Mouse (Mus musculus) liver, embryonic 16.5 days (tissue): ENCODE measurements at regions not wholly inside any gene's neighbourhood (a gene's known extent, or its start where the extent isn't known, plus 50 kb on each side); places are given as distances from the start of the nearest gene placed in this dataset.

Source experiments
- ATAC-seq: fragments of 200-750 bp; cut with Nextera tagmentation; 2 replicates; pipeline ENCODE4 v1.8.0; 2017; ENCODE audit warnings: low read depth, mild to moderate bottlenecking, moderate number of reproducible peaks, moderate library complexity
- H3K27ac ChIP-seq: fragments of 300-500 bp; sonication (generic); 2 replicates; pipeline ENCODE4 v1.5.1; 2014; ENCODE audit warnings: mild to moderate bottlenecking, low read length
- H3K27me3 ChIP-seq: fragments of 300-500 bp; sonication (generic); 2 replicates; pipeline ENCODE4 v1.6.1; 2014; ENCODE audit warnings: low read depth, low read length, mixed read lengths; ENCODE audit not compliant: control insufficient read depth, insufficient read depth
- H3K36me3 ChIP-seq: fragments of 300-500 bp; sonication (generic); 2 replicates; pipeline ENCODE4 v1.6.1; 2014; ENCODE audit warnings: mild to moderate bottlenecking; ENCODE audit not compliant: control insufficient read depth, insufficient read depth
- H3K4me1 ChIP-seq: fragments of 300-500 bp; sonication (generic); 2 replicates; pipeline ENCODE4 v1.6.1; 2014; ENCODE audit warnings: low read depth, low read length, mixed read lengths; ENCODE audit not compliant: control insufficient read depth
- H3K4me2 ChIP-seq: fragments of 300-500 bp; sonication (generic); 2 replicates; pipeline ENCODE4 v1.6.1; 2014; ENCODE audit warnings: low read depth, low read length, mixed read lengths
- H3K4me3 ChIP-seq: fragments of 300-500 bp; sonication (generic); 2 replicates; pipeline ENCODE4 v1.5.1; 2014; ENCODE audit warnings: low read depth, mild to moderate bottlenecking, low read length
- H3K9ac ChIP-seq: fragments of 300-500 bp; sonication (generic); 2 replicates; pipeline ENCODE4 v1.6.1; 2014; ENCODE audit warnings: low read depth, low read length
- H3K9me3 ChIP-seq: fragments of 300-500 bp; sonication (generic); replicated peaks from 2 replicates; pipeline ENCODE4 v1.6.1; 2016; ENCODE audit warnings: low read length; ENCODE audit not compliant: control insufficient read depth
- WGBS: fragments of 180-500 bp; shearing (Covaris S2); extraction: QIAGEN DNeasy Blood & Tissue Kit; methylation state at CpG from one replicate; pipeline ENCODE4 v1.1.7; 2014; ENCODE audit not compliant: insufficient replicate concordance; 5-methylcytosine and 5-hydroxymethylcytosine counted together

GRCm38 (mm10) chr2:51001548-51001947 is 147.4 kb downstream of the Rnd3 start:
- no peaks in the 10 kb centered on the region for H3K4me1 ChIP-seq
- WGBS, result 40% methylated on average over 5 of the region's 5 CpGs
- ATAC-seq, result no peak

GRCm38 (mm10) chr2:50983883-50984410 is 165.0 kb downstream of the Rnd3 start:
- Histone ChIP-seq H3K4me2 (no peak overlapping the region), H3K36me3 (no peaks in the 10 kb centered on the region), H3K4me1 (no peaks in the 10 kb centered on the region), H3K27ac (no peak overlapping the region), H3K9ac (no peak overlapping the region), H3K27me3 (no peaks in the 10 kb centered on the region), H3K9me3 (no peaks in the 10 kb centered on the region), H3K4me3 (no peak overlapping the region)
- WGBS, result 56% methylated on average over 2 of the region's 2 CpGs
- ATAC-seq, result no peak

More at GRCm38 (mm10) chr2:51001548-51001947, 147.4 kb downstream of the Rnd3 start:
- Histone ChIP-seq H3K9me3 (no peaks in the 10 kb centered on the region), H3K9ac (no peak overlapping the region), H3K27me3 (no peaks in the 10 kb centered on the region), H3K36me3 (no peaks in the 10 kb centered on the region), H3K27ac (no peak overlapping the region), H3K4me3 (no peak overlapping the region), H3K4me2 (no peak overlapping the region)

- H3K36me3 ChIP-seq, result no peaks in the 10 kb centered on the region
- no peak for ATAC-seq
- no peaks in the 10 kb centered on the region for H3K4me1 ChIP-seq
- H3K27ac ChIP-seq, result no peak overlapping the region
- H3K27me3 ChIP-seq, result no peaks in the 10 kb centered on the region
- no peaks in the 10 kb centered on the region for H3K9me3 ChIP-seq
- 58% methylated on average over 5 of the region's 5 CpGs for WGBS
- no peak overlapping the region for H3K9ac ChIP-seq
- no peak overlapping the region for H3K4me2 ChIP-seq
- no peak overlapping the region for H3K4me3 ChIP-seq
These were observed 166.3 kb downstream of the Rnd3 start for GRCm38 (mm10) chr2:50982571-50982970.

GRCm38 (mm10) chr2:50978356-50978755 is 170.6 kb downstream of the Rnd3 start:
- WGBS, result 30% methylated on average over 1 of the region's 1 CpGs
- ATAC-seq, result no peak
- H3K4me3 ChIP-seq, result no peak overlapping the region

GRCm38 (mm10) chr2:50971131-50971825 is 177.6 kb downstream of the Rnd3 start:
- no peaks in the 10 kb centered on the region for H3K9me3 ChIP-seq
- ATAC-seq, result no peak
- no peak overlapping the region for H3K4me3 ChIP-seq
- H3K4me1 ChIP-seq, result no peaks in the 10 kb centered on the region
- no peaks in the 10 kb centered on the region for H3K36me3 ChIP-seq
- H3K4me2 ChIP-seq, result no peak overlapping the region
- H3K27me3 ChIP-seq, result no peaks in the 10 kb centered on the region
- 31% methylated on average over 14 of the region's 14 CpGs for WGBS
- no peak overlapping the region for H3K9ac ChIP-seq
- no peak overlapping the region for H3K27ac ChIP-seq

More at GRCm38 (mm10) chr2:50978356-50978755, 170.6 kb downstream of the Rnd3 start:
- Histone ChIP-seq H3K4me2 (no peak overlapping the region), H3K9me3 (no peaks in the 10 kb centered on the region), H3K27me3 (no peaks in the 10 kb centered on the region), H3K36me3 (no peaks in the 10 kb centered on the region), H3K27ac (no peak overlapping the region), H3K9ac (no peak overlapping the region), H3K4me1 (no peaks in the 10 kb centered on the region)

GRCm38 (mm10) chr2:50968382-50968781 is 180.5 kb downstream of the Rnd3 start:
- WGBS, result 53% methylated on average over 4 of the region's 4 CpGs
- Histone ChIP-seq H3K27me3 (no peaks in the 10 kb centered on the region), H3K9ac (no peak overlapping the region)

GRCm38 (mm10) chr2:50967826-50968225 is 181.1 kb downstream of the Rnd3 start:
- H3K27ac ChIP-seq, result no peak overlapping the region
- whole genome bisulfite sequencing, result 43% methylated on average over 4 of the region's 4 CpGs

More at GRCm38 (mm10) chr2:50968382-50968781, 180.5 kb downstream of the Rnd3 start:
- H3K4me2 ChIP-seq, result no peak overlapping the region
- ATAC-seq, result no peak
- no peaks in the 10 kb centered on the region for H3K36me3 ChIP-seq
- H3K4me3 ChIP-seq, result no peak overlapping the region
- H3K9me3 ChIP-seq, result no peaks in the 10 kb centered on the region
- H3K27ac ChIP-seq, result no peak overlapping the region
- H3K4me1 ChIP-seq, result no peaks in the 10 kb centered on the region

GRCm38 (mm10) chr2:50967133-50967532 is 181.8 kb downstream of the Rnd3 start:
- Histone ChIP-seq H3K4me3 (no peak overlapping the region), H3K27ac (no peak overlapping the region), H3K9me3 (no peaks in the 10 kb centered on the region), H3K27me3 (no peaks in the 10 kb centered on the region), H3K36me3 (no peaks in the 10 kb centered on the region), H3K4me1 (no peaks in the 10 kb centered on the region), H3K9ac (no peak overlapping the region), H3K4me2 (no peak overlapping the region)
- no peak for ATAC-seq
- 53% methylated on average over 4 of the region's 4 CpGs for WGBS

More at GRCm38 (mm10) chr2:50967826-50968225, 181.1 kb downstream of the Rnd3 start:
- Histone ChIP-seq H3K4me1 (no peaks in the 10 kb centered on the region), H3K4me2 (no peak overlapping the region), H3K9me3 (no peaks in the 10 kb centered on the region), H3K4me3 (no peak overlapping the region), H3K36me3 (no peaks in the 10 kb centered on the region), H3K9ac (no peak overlapping the region), H3K27me3 (no peaks in the 10 kb centered on the region)
- no peak for ATAC-seq

GRCm38 (mm10) chr2:50965485-50966017 is 183.4 kb downstream of the Rnd3 start:
- Histone ChIP-seq H3K4me3 (no peak overlapping the region), H3K9ac (no peak overlapping the region), H3K27me3 (no peaks in the 10 kb centered on the region), H3K36me3 (no peaks in the 10 kb centered on the region), H3K4me2 (no peak overlapping the region), H3K9me3 (no peaks in the 10 kb centered on the region), H3K27ac (no peak overlapping the region), H3K4me1 (no peaks in the 10 kb centered on the region)
- 70% methylated on average over 8 of the region's 8 CpGs for WGBS
- ATAC-seq, result no peak
